Mouse (Mus musculus): Measurements from ENCODE around the gene Mbd3.

GRCm38 (mm10) chr10:80436276-80436675 lies 36.9 kb upstream of the Mbd3 start:
- TF ChIP-seq CTCF (IDR thresholded peaks at IDR 0.05; ENCODE audit: low read depth) (no peak), EP300 (optimal IDR thresholded peaks at IDR 0.05) (no peak)

Data from stomach, postnatal 0 days (tissue).